Mouse (Mus musculus) olfactory bulb, adult 2 months (tissue): Measurements from ENCODE around the gene Nemf.

Experiments used
- CTCF ChIP-seq: fragments of 200-500 bp; IDR thresholded peaks from 2 replicates; pipeline ENCODE4 v1.5.1; 2012; ENCODE audit warnings: low read depth, mild to moderate bottlenecking, low read length, moderate library complexity; ENCODE audit not compliant: insufficient read depth
- POLR2A ChIP-seq: fragments of 200-500 bp; IDR thresholded peaks from 2 replicates; pipeline ENCODE4 v1.6.1; 2012; ENCODE audit warnings: mild to moderate bottlenecking, low read depth, low read length, moderate library complexity; ENCODE audit not compliant: insufficient read depth

- no peak for TF ChIP-seq POLR2A
- TF ChIP-seq CTCF: no peak
These were observed 50.6 kb downstream of the Nemf start for GRCm38 (mm10) chr12:69306333-69306732.
